In the genomic region with DNA sequence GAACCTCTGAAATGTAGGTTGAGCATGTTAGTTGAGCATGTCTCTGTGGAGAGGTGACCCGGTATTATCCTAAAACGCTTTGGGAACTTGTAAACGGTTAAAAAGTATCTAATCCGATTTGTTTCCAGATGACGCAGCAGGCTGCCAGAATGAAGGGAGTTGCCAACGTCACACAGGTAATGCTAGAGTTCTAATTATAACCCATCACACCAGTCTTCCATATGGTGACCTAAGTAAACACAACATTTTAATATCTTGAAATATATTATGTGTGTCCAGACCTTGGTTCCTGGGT, we compare ENCODE assay signal across 8 mouse cellular contexts. TPM values are rescaled to one million over a fixed set of nuclear protein-coding genes. Genes with fewer than 3 reads are reported as not detected.
DNase-seq lines count a peak whose midpoint lies in the region; ATAC-seq and TF ChIP-seq lines count a peak whose summit lies in the region.

No protein-coding gene starts in this region.

- no peak for TF ChIP-seq POLR2A in bone marrow macrophage, adult 2 months (IDR thresholded peaks at IDR 0.05; ENCODE audit: borderline replicate concordance, low read depth, low read length)

- H3K4me1 ChIP-seq in bone marrow macrophage, adult 2 months (ENCODE audit: control insufficient read depth, insufficient read depth, low read length), result peaks cover 8% of the 10 kb centered on the region
- H3K4me1 ChIP-seq in embryonic facial prominence, embryonic 15.5 days, result peaks cover 14% of the 10 kb centered on the region; the same call in 1 of the 2 replicates
- peaks cover 12% of the 10 kb centered on the region for H3K4me1 ChIP-seq in limb, embryonic 10.5 days
- H3K4me1 ChIP-seq in neural tube, embryonic 15.5 days, result peaks cover 18% of the 10 kb centered on the region

- WGBS in embryonic facial prominence, embryonic 15.5 days, result 4% methylated on average over 6 of the region's 6 CpGs
- 5% methylated on average over 6 of the region's 6 CpGs for WGBS in limb, embryonic 10.5 days
- WGBS in neural tube, embryonic 15.5 days, result 2% methylated on average over 6 of the region's 6 CpGs

- H3K9me3 ChIP-seq in embryonic facial prominence, embryonic 15.5 days (replicated peaks), result no peaks in the 10 kb centered on the region
- no peaks in the 10 kb centered on the region for H3K9me3 ChIP-seq in limb, embryonic 10.5 days (replicated peaks)
- H3K9me3 ChIP-seq in neural tube, embryonic 15.5 days (replicated peaks), result no peaks in the 10 kb centered on the region

- no peaks in the 10 kb centered on the region for H3K27me3 ChIP-seq in embryonic facial prominence, embryonic 15.5 days
- peaks cover 4% of the 10 kb centered on the region; the same call in 1 of the 2 replicates for H3K27me3 ChIP-seq in limb, embryonic 10.5 days (ENCODE audit: low read depth, poor library complexity, severe bottlenecking)
- no peaks in the 10 kb centered on the region for H3K27me3 ChIP-seq in neural tube, embryonic 15.5 days (replicated peaks)

- TF ChIP-seq CTCF in bone marrow macrophage, adult 2 months (IDR thresholded peaks at IDR 0.05; ENCODE audit: low read depth, low read length), result no peak

- ATAC-seq in embryonic facial prominence, embryonic 15.5 days (ENCODE audit: insufficient number of reproducible peaks, low FRiP score, low TSS enrichment, low read depth), result no peak
- ATAC-seq in neural tube, embryonic 15.5 days (ENCODE audit: low FRiP score), result no peak

- H3K36me3 ChIP-seq in embryonic facial prominence, embryonic 15.5 days, result no peaks in the 10 kb centered on the region
- no peaks in the 10 kb centered on the region for H3K36me3 ChIP-seq in limb, embryonic 10.5 days
- H3K36me3 ChIP-seq in neural tube, embryonic 15.5 days, result no peaks in the 10 kb centered on the region

- peak; percentile 8 for DNase-seq in kidney, adult 18-20 months
- DNase-seq in kidney, postnatal 4 days, result no peak
- DNase-seq in limb, embryonic 10.5 days (ENCODE audit: low spot score), result peak; percentile 34
- DNase-seq in right cerebral cortex, adult 18-20 months, result no peak
- no peak for DNase-seq in layer of hippocampus, adult 18-20 months (ENCODE audit: low spot score in 2 of 2)

- H3K4me2 ChIP-seq in embryonic facial prominence, embryonic 15.5 days (replicated peaks), result peak overlapping the region; percentile 83
- H3K4me2 ChIP-seq in neural tube, embryonic 15.5 days, result peak overlapping the region; percentile 69

- no peak overlapping the region for H3K27ac ChIP-seq in bone marrow macrophage, adult 2 months (ENCODE audit: insufficient read depth, low read depth, low read length)
- no peak overlapping the region for H3K27ac ChIP-seq in embryonic facial prominence, embryonic 15.5 days (replicated peaks)
- peak overlapping the region; percentile 94 for H3K27ac ChIP-seq in limb, embryonic 10.5 days
- no peak overlapping the region for H3K27ac ChIP-seq in neural tube, embryonic 15.5 days (replicated peaks)

- no peak overlapping the region for H3K9ac ChIP-seq in embryonic facial prominence, embryonic 15.5 days
- H3K9ac ChIP-seq in neural tube, embryonic 15.5 days (replicated peaks), result peak overlapping the region; percentile 55; the same call in 1 of the 2 replicates

- peak overlapping the region; percentile 55; the same call in 1 of the 2 replicates for H3K4me3 ChIP-seq in bone marrow macrophage, adult 2 months (ENCODE audit: insufficient read depth, low read length)
- H3K4me3 ChIP-seq in embryonic facial prominence, embryonic 15.5 days (replicated peaks), result peak overlapping the region; percentile 76
- peak overlapping the region; percentile 93 for H3K4me3 ChIP-seq in limb, embryonic 10.5 days
- H3K4me3 ChIP-seq in neural tube, embryonic 15.5 days (replicated peaks), result peak overlapping the region; percentile 87

RNA-seq across cellular contexts. Expression of a gene that starts 0.7 kb away (rescaled TPM):
- polyA plus RNA-seq in bone marrow macrophage, adult 2 months (2012; ENCODE audit: insufficient read depth, insufficient read length, missing spikeins), result 12.7 and 13.8 TPM in 2 replicates
- polyA plus RNA-seq in embryonic facial prominence, embryonic 15.5 days (2015; fragmentation: Nextera tagmentation; extraction: Ambion mirVana), result 19.0 and 20.6 TPM in 2 replicates
- 13.2 and 16.7 TPM in 2 replicates for polyA plus RNA-seq in limb, embryonic 10.5 days (2016; fragmentation: Nextera tagmentation; extraction: Ambion mirVana)
- polyA plus RNA-seq in neural tube, embryonic 15.5 days (2015; fragmentation: Nextera tagmentation; extraction: Ambion mirVana), result 14.9 and 19.4 TPM in 2 replicates
- 10 to 100 TPM; 42.6 to 48.2 TPM for total RNA-seq in layer of hippocampus, adult 18-20 months (2021)

RNA-seq across cellular contexts. Expression of a gene that starts 51.1 kb away (rescaled TPM):
- not detected in 2 replicates for polyA plus RNA-seq in bone marrow macrophage, adult 2 months (2012; ENCODE audit: insufficient read depth, insufficient read length, missing spikeins)
- 0.80 and 2.0 TPM in 2 replicates for polyA plus RNA-seq in embryonic facial prominence, embryonic 15.5 days (2015; fragmentation: Nextera tagmentation; extraction: Ambion mirVana)
- polyA plus RNA-seq in limb, embryonic 10.5 days (2016; fragmentation: Nextera tagmentation; extraction: Ambion mirVana), result not detected in 2 replicates
- polyA plus RNA-seq in neural tube, embryonic 15.5 days (2015; fragmentation: Nextera tagmentation; extraction: Ambion mirVana), result not detected in 2 replicates
- not detected for total RNA-seq in layer of hippocampus, adult 18-20 months (2021)

Comparison
In these comparisons a context has a peak if more than half of its experiments do, and no peak if none do; other contexts are left out.
1. DNase-seq: peak in kidney, adult 18-20 months (single experiment) and limb, embryonic 10.5 days (single experiment); none in kidney, postnatal 4 days (0 of 2), right cerebral cortex, adult 18-20 months (single experiment) and layer of hippocampus, adult 18-20 months (0 of 2).
2. Peak in every context shown above with its lines, with median percentiles within 50 percentile points of each other: H3K4me3 ChIP-seq.